Mouse (Mus musculus) liver, embryonic 15.5 days (tissue): Measurements from ENCODE around the gene Ly6g6c. TPM values are rescaled to one million over a fixed set of nuclear protein-coding genes. Genes with fewer than 3 reads are reported as not detected.

ENCODE experiments used
- polyA plus RNA-seq: library from polyadenylated mRNA; unstranded; fragments of >200 nt; fragmentation: Nextera tagmentation; extraction: Ambion mirVana; gene quantifications from 2 replicates; pipeline ENCODE4 v1.2.1, GENCODE M21; 2015

Ly6g6c gene
- polyA plus RNA-seq, 1 experiment from 2014 or later: 0.21 TPM

Other genes starting within 250 kb of the Ly6g6c start
- gene Stk19, start 228.4 kb upstream of the Ly6g6c start, polyA plus RNA-seq: 12.0 and 14.1 TPM in 2 replicates
- gene Dxo, start 228.4 kb upstream of the Ly6g6c start, polyA plus RNA-seq: 29.8 and 31.2 TPM in 2 replicates
- 24.5 and 29.2 TPM in 2 replicates for gene Skiv2l, start 215.2 kb upstream of the Ly6g6c start, polyA plus RNA-seq
- 45.6 and 46.7 TPM in 2 replicates for gene Nelfe, start 215.0 kb upstream of the Ly6g6c start, polyA plus RNA-seq
- gene Cfb, start 202.9 kb upstream of the Ly6g6c start, polyA plus RNA-seq: 281 and 374 TPM in 2 replicates
- 0.41 and 0.64 TPM in 2 replicates for gene Zbtb12, start 185.9 kb upstream of the Ly6g6c start, polyA plus RNA-seq
- 0.07 TPM in 1 of 2 replicates, not detected in the other for gene Gm20547, start 183.3 kb upstream of the Ly6g6c start, polyA plus RNA-seq
- gene C2, start 167.1 kb upstream of the Ly6g6c start, polyA plus RNA-seq: 25.2 and 26.5 TPM in 2 replicates
- gene Ehmt2, start 166.9 kb upstream of the Ly6g6c start, polyA plus RNA-seq: 14.6 and 15.1 TPM in 2 replicates
- 3.0 and 3.1 TPM in 2 replicates for gene Slc44a4, start 150.9 kb upstream of the Ly6g6c start, polyA plus RNA-seq
- 17.1 and 19.8 TPM in 2 replicates for gene Neu1, start 134.1 kb upstream of the Ly6g6c start, polyA plus RNA-seq
- gene Hspa1b, start 106.2 kb upstream of the Ly6g6c start, polyA plus RNA-seq: 0.06 and 0.14 TPM in 2 replicates
- 0.32 TPM in 1 of 2 replicates, not detected in the other for gene Gm20481, start 95.5 kb upstream of the Ly6g6c start, polyA plus RNA-seq
- gene Hspa1a, start 93.2 kb upstream of the Ly6g6c start, polyA plus RNA-seq: 0.96 and 1.6 TPM in 2 replicates
- 0.25 and 0.31 TPM in 2 replicates for gene Hspa1l, start 92.7 kb upstream of the Ly6g6c start, polyA plus RNA-seq
- gene Lsm2, start 83.5 kb upstream of the Ly6g6c start, polyA plus RNA-seq: 120 and 123 TPM in 2 replicates
- gene Vars, start 64.4 kb upstream of the Ly6g6c start, polyA plus RNA-seq: 99.0 and 133 TPM in 2 replicates
- 0.09 and 0.12 TPM in 2 replicates for gene Vwa7, start 48.8 kb upstream of the Ly6g6c start, polyA plus RNA-seq
- gene Sapcd1, start 37.4 kb upstream of the Ly6g6c start, polyA plus RNA-seq: 2.2 and 2.3 TPM in 2 replicates
- 3.4 and 4.3 TPM in 2 replicates for gene Msh5, start 18.6 kb upstream of the Ly6g6c start, polyA plus RNA-seq
- gene Clic1, start 15.4 kb upstream of the Ly6g6c start, polyA plus RNA-seq: 120 and 122 TPM in 2 replicates
- 18.6 and 22.8 TPM in 2 replicates for gene Ddah2, start 6.4 kb upstream of the Ly6g6c start, polyA plus RNA-seq
- gene Mpig6b, start 796 bp downstream of the Ly6g6c start, polyA plus RNA-seq: 3.2 and 4.4 TPM in 2 replicates
- 0.12 and 0.26 TPM in 2 replicates for gene Ly6g6e, start 11.5 kb downstream of the Ly6g6c start, polyA plus RNA-seq
- gene Ly6g6d, start 12.7 kb downstream of the Ly6g6c start, polyA plus RNA-seq: 0.41 and 0.70 TPM in 2 replicates
- 5.1 and 7.0 TPM in 2 replicates for gene Ly6g6f, start 20.2 kb downstream of the Ly6g6c start, polyA plus RNA-seq
- 50.0 and 53.2 TPM in 2 replicates for gene Abhd16a, start 23.9 kb downstream of the Ly6g6c start, polyA plus RNA-seq
- gene Ly6g5c, start 42.9 kb downstream of the Ly6g6c start, polyA plus RNA-seq: not detected in 2 replicates
- 0.23 and 0.24 TPM in 2 replicates for gene Ly6g5b, start 50.0 kb downstream of the Ly6g6c start, polyA plus RNA-seq
- gene Gpank1, start 56.1 kb downstream of the Ly6g6c start, polyA plus RNA-seq: 12.8 and 15.5 TPM in 2 replicates
- gene Csnk2b, start 56.7 kb downstream of the Ly6g6c start, polyA plus RNA-seq: 125 TPM in 2 replicates
- 2.2 and 2.5 TPM in 2 replicates for gene D17H6S53E, start 61.0 kb downstream of the Ly6g6c start, polyA plus RNA-seq
- gene Apom, start 66.7 kb downstream of the Ly6g6c start, polyA plus RNA-seq: 853 and 907 TPM in 2 replicates
- gene Bag6, start 69.8 kb downstream of the Ly6g6c start, polyA plus RNA-seq: 19.3 and 20.0 TPM in 2 replicates
- 46.9 and 52.2 TPM in 2 replicates for gene Prrc2a, start 99.5 kb downstream of the Ly6g6c start, polyA plus RNA-seq
- gene Aif1, start 110.7 kb downstream of the Ly6g6c start, polyA plus RNA-seq: 20.5 and 22.2 TPM in 2 replicates
- 40.1 and 40.2 TPM in 2 replicates for gene Lst1, start 123.1 kb downstream of the Ly6g6c start, polyA plus RNA-seq
- 1.2 and 2.0 TPM in 2 replicates for gene Ltb, start 129.1 kb downstream of the Ly6g6c start, polyA plus RNA-seq
- gene Tnf, start 136.6 kb downstream of the Ly6g6c start, polyA plus RNA-seq: 0.31 and 0.36 TPM in 2 replicates
- gene Lta, start 140.0 kb downstream of the Ly6g6c start, polyA plus RNA-seq: 0.06 TPM in 1 of 2 replicates, not detected in the other
- gene Gm16181, start 155.4 kb downstream of the Ly6g6c start, polyA plus RNA-seq: 0.24 TPM in 1 of 2 replicates, not detected in the other
- gene Atp6v1g2, start 168.3 kb downstream of the Ly6g6c start, polyA plus RNA-seq: 0.58 and 0.63 TPM in 2 replicates
- gene Nfkbil1, start 170.4 kb downstream of the Ly6g6c start, polyA plus RNA-seq: 3.2 and 3.6 TPM in 2 replicates
- gene Ddx39b, start 176.4 kb downstream of the Ly6g6c start, polyA plus RNA-seq: 141 and 150 TPM in 2 replicates
- gene H2-D1, start 197.3 kb downstream of the Ly6g6c start, polyA plus RNA-seq: 99.7 and 119 TPM in 2 replicates